Mouse (Mus musculus) right cerebral cortex, postnatal 10 days (tissue): Measurements from ENCODE around the gene Stk24.

Source experiments
- DNase-seq, 2 experiments: peaks; one replicate each; pipeline ENCODE4 v3.0.0; 2021; ENCODE audit warnings: low spot score in 2 of 2

The Stk24 gene

GRCm38 (mm10) chr14:121379116-121379826 is 540 bp downstream of the Stk24 start:
- DNase-seq, result peak; percentile 67 to 74

DNA sequence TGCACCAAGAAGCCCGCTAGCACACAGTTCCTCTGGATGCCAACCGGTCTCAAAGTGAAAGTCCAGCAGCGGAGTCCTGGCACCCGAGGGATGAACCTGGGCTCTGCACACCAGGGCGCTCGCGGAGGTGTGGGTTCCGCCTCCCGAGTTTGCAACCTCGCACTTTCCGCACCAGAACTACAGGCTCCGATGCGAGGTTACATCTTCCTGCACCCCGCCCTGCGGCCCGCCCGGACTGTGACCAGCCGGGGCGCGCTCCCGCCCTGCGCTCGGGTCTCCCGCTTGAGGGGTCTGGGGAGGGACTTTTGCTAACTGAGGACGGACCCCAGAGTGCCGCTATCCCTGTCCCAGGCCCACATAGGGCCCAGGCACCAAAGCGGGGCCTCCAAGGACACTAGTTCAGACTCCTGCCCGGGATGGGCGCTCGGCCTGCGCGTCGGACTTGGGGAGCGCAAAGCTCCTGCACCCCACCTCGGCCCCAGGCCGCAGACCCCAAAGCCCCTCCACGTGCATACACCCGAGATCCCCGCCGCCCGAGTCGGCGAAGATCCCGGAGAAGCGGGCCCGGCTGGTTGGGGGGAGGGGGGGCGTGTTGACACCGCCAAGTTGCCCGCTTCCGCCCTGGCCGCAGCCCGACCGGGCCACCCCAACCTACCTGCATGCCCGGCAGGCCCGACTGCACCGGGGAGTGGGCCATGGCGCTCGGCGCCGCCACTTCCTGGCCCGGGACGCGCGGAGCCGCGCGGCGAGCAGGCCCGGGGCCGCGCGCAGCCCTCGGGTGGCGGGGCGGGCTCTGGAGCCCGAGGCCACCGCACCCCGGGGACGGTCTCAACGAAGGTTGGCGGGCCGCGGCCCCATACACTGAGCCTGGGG is 1.3 kb downstream of the Stk24 start:
- peak; percentile 38 to 42 for DNase-seq

DNA sequence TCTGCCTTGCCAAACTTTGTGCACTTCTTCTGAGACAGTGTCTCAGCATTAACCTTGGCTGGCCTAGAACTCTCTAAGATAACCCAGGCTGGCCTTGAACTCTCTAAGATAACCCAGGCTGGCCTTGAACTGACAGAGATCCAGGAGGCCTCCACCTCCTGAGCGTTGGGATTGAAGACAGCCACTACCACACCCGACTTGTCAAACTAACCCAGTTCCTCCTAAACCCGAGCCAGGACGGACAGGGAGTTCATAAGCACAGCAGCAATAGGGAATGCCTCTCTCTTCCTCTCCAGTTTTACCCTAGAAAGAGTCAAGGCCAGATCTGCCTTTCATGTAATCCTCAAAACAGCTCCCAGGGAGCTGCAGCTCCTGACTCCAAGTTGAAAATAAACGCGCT is 3.2 kb downstream of the Stk24 start:
- DNase-seq, result no peak

- DNase-seq, result no peak
These were observed 5.9 kb downstream of the Stk24 start for GRCm38 (mm10) chr14:121373901-121374300.

GRCm38 (mm10) chr14:121373020-121373419 is 6.8 kb downstream of the Stk24 start:
- DNase-seq, result no peak

DNA sequence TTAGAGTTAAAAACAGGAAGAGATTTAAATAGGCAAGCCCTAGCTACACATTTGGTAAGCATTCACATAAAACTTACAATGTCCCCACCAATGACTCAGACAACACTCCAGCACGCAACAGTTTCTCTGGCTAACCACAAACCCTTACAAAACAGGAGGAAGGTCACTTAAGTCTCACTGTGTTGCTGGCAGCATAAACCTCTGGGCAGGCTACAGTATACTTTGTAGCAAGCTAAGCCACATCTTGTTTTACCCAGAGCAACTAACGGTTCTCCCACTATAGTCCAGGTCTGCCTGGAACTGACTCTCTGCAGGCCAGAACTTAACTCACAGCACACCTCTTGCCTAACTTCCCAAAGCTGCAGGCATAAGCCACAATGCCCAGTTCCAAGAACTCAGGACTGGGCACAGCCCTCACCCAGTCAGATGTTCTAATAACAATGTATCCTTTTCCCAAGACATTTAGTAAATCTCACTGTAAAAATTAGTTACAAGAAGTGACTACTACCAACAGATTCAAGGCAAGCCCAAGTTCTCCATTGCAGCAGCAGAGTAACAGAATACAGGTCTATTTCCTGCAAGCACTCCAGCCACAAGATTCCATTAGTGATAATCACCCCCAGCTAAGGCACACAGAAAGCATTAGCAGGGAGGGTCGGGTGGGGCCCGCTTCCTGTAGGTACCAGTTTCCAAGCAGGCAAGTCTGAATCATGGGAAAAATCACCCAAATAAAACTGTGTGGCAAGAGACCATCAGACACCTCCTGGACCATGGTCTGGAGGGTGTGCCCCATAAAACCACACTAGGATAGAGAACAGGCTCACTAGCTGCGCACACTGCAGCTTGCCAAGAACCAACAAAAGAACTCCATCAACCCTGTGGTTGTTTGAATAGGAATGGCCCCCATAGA is 7.6 kb downstream of the Stk24 start:
- no peak for DNase-seq

- no peak for DNase-seq
These were observed 10.4 kb downstream of the Stk24 start for GRCm38 (mm10) chr14:121369385-121369784.

DNA sequence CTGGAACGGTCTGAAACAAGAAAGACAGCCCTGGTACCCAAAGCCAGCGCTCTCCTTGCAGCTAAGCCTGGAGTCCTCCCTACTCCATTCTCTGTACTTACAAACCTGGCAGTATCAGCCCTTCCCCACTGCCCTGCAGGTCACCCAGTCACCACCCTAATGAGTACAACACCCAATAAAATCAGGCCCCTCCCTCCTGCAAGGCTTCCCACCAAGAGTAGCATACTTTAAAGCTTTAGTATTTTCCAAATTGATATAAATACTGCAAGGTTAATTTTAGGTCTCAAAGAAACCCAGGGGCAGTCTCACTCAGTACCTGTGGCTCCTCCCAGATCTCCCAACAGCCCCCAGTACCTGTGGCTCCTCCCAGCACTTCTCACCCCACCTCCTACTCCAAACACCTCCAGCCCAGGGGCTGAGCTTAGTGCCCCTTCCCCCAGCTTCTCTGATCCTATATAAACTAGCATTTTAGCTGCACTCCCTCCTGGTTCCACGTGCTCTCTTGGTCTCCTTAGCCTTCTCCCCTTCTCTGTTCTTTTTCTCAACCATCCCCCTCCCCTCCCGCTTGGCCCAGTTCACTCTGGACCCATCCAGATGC is 11.6 kb downstream of the Stk24 start:
- DNase-seq, result no peak

GRCm38 (mm10) chr14:121365991-121366728 is 13.7 kb downstream of the Stk24 start:
- DNase-seq, result no peak

DNA sequence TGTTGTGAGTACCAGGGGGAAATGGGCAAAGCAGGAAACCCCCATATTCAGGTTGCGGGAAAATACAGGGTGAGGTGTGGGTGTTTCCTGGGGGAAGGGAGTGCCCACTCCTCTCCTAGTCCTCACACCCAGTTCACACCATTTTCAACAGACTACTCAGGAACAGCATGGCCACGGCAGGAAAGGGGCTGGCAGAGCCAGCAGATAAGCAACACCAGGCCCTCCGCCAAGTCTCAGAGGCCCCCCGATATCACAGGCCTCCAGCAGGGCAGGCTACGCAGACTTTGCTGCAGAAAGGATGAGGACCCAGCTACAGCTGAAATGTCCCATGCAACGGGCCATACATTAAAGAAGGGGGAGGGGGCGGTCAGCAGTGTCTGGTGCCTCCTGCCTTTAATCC is 14.4 kb downstream of the Stk24 start:
- no peak for DNase-seq

DNA sequence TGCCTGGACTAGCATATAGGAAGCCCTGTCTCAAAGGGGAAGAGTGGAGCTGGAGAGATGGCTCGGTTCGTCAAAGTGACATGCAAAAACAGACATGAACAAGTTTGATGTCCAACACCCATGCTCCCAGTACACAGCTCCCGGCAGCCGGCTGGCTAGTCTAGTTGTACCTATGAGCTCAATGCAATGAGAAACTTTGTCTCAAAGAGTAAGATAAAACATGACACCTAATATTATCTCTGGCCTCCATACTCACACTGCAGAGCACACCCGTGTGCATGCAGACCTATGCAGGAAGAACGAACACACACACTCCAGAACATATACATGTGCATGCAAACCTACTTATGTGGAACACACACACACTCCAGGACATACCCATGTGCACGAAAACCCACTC is 15.5 kb downstream of the Stk24 start:
- no peak for DNase-seq

DNA sequence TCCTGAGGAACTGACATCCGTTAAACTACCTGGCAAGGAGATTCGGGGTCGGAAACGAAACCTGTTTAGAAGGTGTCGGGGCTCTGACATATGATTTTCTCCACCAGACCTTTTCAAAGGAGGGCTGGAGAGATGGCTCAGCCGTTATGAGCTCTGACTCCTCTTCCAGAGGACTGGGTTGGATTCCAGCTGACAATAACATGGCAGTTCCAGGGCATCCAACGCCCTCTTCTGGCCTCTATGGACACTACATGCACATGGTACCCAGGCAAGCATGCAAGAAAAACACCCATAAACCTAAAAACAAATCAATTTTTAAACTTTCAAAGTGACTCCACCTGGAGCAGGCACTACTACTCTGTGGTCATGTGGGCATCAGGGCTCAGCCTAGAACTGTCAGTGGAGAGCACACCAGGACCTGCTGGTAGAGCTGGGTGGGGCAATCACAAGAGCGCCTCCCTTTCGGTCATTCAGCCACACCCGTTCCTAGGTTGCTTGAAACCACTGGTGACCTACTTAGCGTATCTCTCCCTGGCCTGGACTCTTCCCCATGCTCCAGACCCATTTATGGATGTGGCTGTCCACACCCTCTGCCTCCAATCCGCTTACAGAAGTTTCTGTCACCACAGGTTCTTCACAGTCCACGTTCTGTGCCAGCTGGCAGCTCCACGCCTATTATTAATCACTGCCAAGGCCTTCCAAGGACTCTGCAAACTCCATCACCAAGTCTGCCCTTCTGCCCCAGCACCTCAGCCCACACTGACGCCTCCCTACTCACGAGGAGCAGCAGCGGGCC is 18.3 kb downstream of the Stk24 start:
- no peak for DNase-seq

DNA sequence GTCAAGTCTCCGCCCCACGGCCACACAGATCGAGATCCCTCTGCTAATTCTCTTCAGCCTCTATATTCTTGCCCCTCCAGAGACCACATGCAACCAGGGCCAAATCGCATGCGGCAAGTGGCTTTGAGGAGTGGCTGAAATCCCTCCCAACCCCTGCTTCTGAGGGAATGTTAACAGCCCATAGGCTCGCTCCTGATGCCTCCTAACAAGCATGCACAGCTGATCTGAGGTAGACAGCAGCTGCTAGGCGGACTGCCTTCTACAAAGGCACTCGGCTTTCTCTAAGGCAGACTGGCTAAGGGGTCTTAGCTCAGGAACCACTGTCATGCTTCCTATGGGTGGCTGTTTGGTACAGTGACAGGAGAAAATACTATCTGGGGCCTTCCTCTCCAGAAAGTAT is 20.0 kb downstream of the Stk24 start:
- DNase-seq, result no peak

DNA sequence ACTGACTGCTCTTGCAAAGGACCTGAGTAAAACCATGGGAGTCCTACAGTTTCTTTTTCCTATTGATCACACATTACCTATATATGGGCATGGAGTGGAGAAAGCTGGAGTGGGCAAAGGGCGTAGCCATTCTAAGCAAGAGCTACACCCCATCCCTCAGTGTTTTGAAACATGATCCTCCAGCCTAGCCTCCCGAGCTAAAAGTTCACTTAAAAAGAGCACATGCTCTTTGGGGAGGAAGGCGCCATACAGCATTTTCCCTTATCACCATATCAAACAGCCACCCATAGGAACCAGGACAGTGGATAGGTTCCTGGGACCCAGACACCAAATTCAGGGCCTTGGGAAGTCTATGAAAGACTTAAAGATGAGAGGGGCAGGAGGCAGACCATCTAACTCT is 20.8 kb downstream of the Stk24 start:
- DNase-seq, result no peak

GRCm38 (mm10) chr14:121358327-121358726 is 21.5 kb downstream of the Stk24 start:
- DNase-seq, result no peak

DNA sequence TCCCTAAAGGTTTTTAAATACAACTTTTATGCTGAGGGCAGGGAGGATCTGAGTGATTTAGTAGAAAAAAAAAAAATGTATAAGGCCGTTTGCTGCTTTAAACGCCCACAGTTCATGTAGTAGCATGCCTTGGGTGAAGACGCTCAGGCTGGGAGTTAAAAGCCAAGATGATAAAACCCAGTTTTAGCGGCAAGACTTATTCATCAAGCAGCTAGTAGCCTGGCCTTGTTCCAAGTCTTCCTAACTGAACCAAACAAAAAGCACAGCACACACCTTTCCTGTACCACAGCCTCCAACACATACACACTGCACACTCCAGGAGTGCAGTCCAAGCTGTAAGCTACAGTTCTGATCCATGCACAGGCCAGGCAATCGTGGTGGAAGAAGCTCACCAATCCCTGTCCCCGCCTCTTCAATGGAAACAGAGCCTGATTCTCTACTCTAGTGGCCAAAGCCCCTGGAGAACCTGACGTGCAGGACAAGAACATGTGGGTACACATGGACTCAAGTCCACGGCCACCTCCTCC is 23.4 kb downstream of the Stk24 start:
- no peak for DNase-seq

- DNase-seq, result no peak
These were observed 24.1 kb downstream of the Stk24 start for GRCm38 (mm10) chr14:121355732-121356131.

DNA sequence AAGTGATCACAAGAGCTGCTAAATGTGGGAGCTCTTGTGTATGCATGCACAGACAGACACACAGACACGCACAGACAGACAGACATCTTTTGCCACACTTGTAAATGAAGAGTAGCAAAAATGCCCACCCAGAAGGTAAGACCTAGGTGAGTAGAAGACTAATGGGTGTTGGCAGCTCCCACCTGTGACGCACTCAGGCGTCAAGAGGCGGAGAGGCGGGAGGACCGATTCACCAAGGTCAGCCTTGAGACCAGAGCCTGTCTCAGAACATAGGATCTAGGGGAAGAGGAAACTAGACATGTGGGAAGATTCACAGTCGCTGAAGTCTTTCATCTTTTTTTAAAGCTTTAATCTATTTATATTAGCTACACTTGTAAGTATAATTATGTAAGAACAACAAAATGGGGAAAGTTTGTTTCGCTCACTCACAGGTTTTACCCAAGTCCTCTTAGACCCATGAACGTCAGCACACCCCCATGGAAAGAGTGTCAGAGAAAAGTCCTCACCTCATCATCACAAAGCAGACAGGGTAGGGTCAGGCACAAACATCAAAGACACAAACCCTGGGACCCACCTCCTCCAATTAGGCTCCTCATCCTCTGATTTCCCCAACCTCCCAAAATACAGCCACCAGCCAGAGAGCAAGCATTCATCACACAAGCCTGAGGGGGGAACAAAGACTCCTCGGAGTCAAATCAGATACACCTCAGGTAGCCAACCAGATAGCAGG is 26.0 kb downstream of the Stk24 start:
- no peak for DNase-seq

DNA sequence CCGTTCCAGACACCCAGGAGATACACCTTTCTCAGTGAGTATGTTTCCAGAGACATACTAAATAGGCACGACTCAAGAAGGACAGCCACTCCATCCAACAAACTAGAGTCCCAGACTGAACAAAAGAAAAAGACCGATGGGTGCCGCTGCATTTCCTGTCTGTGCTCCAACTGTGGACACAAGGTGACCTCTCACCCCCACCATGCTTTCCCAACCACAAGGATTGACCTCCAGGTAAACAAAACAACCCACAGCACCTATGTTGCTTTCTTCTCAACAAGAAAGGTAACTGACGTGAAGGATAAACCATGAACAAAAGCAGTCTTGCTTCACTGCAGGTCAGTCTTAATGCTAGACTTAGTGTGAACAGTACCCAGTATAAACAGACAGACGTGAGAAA is 27.1 kb downstream of the Stk24 start:
- no peak for DNase-seq
